Mouse (Mus musculus): Measurements from ENCODE around the gene Pde6d.

DNA sequence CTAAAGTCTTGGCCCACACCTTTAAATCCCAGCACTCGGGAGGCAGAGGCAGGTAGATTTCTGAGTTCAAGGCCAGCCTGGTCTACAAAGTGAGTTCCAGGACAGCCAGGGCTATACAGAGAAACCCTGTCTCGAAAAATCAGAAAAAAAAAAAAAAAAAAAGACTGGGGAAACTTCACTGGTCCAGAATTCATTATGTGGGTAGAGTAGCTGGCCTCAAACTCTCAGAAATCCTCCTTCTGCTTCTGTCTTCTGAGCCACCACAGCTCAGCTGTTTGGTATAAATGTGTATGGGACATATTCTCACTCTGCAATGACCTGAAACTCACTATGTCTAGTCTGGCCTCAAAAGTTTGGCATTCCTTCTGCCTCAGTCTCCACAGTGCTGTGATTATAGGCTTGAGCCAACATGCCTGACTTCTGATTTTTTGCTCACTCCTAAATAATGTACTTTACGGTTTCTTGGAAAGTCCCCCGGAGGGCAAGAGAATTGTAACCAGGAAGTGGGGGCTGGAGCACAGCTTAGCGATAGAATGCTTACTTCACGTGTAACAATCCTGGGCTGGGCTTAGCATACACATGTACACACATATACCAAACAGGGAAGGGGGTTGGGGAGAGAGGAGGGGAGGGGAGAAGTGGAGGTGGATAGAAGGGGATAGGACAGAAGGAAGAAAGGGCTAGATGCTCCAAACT lies 66.6 kb downstream of the Pde6d start:
- no peak for TF ChIP-seq POLR2A (IDR thresholded peaks at IDR 0.05; ENCODE audit: low read depth, low read length)
- no peak for TF ChIP-seq CTCF (IDR thresholded peaks at IDR 0.05; ENCODE audit: extremely low read depth, insufficient read depth, insufficient read length, insufficient replicate concordance)
